Mouse (Mus musculus) CH12F3 (cell line): ENCODE data around the gene Etv6.

Experiments
- in situ Hi-C: fragments of 300-500 bp; cut with MboI; formaldehyde crosslinking; loops from 2 replicates; pipeline ENCODE4 v1.14.3; 2020; ENCODE audit warnings: low sequenced_read_pairs

Gene Etv6

DNA sequence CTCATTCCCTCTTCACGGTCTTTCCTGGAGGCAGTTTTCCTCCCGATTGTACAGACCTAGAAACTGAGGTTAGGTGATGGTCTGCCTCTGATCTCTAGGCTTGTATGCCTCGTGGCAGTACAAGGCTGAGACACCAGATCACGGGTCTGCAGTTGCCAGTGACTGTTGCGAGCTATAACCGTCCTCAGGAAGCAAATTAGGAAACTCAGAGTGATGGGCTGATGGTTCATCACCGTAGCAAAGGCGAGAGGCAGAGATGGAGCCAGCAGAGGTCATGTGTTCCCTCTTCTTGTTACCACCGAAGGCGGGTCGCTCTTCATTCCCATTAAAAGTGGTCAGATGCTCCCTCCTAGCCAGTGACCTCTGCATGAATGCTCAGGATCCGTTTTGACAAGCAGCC is 6.4 kb downstream of the Etv6 start:
- in situ Hi-C loops: no loop called here

DNA sequence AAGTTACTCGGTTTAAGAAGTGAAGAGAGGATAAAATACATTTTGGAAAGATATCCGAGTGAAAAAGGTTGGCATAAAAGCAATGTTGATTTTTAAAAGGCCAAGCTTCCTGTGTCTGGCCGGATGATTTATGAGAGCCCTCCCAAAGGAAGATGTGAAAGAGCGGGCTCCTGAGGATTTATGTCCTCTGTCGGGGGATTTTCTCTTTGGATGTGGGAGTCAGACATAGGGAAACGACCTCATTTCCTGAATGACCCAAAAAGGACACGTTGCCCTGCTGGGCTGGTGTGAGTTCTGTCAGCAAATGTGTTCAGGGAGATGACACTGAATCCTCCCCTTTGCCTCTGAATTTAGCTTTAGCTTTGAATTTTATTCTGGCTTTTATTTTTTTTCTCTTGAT is 8.0 kb downstream of the Etv6 start:
- in situ Hi-C loops: no loop called here

DNA sequence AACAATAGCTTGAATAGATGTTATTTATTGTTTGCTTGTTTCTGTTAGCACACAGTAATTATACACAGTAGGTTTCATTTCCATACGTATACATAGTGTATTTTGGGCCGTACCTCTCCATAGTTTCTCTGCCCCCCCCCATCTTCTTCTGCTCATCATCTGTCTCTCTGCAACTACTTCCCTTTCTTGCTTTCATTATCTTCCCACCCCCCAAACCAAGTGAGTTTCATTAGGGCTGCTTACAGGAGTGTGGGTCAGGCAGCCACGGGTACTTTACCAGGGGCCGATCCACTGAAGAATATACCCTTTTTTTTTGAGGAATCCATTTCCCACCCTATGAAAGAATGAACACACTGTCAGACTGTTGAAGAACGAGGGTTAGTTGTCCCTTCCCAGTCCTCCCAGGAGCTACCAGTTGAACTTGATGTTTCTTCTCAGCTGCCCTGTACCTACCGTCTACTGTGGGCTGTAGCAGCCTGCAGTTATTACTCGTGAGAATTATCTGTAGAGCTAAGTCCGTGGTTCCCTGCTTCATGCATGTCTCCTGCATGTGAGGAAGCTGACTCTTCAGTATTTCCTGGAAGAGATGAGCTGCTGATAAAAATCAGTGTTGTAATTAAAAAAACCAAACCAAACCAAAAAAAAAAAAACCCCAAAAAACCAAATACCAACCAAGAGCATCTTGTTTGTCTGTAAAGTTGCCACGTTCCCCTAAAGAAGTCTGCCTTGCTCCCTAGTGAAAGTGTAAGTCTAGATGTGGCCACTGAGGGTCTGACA is 9.8 kb downstream of the Etv6 start:
- in situ Hi-C loops: no loop called here

DNA sequence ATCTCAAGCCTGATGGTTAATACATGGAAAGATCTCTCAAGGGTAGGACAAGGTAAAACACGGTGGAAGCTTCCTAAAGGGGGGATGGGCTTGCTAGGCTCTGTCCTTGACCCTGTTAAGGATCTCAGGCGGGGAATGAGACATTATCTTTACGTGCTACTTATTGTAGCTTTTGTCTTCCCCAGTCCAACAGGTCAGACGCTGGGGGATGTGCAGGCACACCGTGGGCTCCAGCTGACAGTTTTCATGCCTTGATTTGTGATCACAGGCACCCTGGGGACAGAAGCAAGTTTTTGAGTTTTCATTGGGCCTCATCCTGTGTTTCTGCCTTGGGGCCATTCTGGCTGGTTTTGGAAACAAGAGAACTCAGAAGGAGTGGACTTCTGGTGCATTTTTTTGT is 10.6 kb downstream of the Etv6 start:
- in situ Hi-C loops: no loop called here

DNA sequence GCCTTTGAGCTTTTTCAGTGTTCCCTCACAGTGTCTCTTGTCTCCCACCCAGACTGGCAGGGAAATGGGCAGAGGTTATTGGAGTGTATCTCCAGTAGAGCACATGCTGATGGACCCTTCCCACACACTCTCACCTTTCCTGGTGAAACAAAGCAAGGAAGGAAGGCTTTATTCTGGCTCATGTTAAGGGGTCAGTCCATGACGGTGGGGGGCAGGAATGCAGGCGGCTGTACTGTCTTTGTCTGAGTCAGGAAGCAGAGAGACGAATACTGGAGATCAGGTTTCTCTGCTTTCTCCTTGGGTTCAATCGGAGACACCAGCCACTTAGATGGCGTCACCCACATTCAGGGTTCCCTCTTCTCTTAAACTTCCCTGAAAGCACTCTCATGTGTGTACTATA is 11.7 kb downstream of the Etv6 start:
- in situ Hi-C loops: no loop called here

DNA sequence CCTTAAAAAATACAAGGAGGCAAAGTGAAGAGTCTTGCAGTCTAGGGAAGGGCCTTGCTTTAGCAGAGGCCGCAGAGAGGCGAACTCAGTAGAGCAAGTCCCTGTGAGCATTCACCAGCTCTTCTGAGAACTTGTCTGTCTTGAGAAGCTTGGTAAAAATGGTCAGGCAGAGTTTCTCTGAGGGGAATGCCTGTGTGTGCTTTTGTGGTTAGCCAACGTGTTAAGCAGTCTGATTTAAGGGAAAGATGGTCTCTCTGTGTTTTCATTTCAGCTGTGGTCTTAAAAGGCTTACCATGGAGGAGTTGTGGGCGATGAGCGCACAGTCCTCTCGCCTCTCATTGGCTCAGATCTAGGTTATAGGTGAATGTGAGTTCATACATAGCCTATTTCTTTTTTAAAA is 12.5 kb downstream of the Etv6 start:
- in situ Hi-C loops: no loop called here

DNA sequence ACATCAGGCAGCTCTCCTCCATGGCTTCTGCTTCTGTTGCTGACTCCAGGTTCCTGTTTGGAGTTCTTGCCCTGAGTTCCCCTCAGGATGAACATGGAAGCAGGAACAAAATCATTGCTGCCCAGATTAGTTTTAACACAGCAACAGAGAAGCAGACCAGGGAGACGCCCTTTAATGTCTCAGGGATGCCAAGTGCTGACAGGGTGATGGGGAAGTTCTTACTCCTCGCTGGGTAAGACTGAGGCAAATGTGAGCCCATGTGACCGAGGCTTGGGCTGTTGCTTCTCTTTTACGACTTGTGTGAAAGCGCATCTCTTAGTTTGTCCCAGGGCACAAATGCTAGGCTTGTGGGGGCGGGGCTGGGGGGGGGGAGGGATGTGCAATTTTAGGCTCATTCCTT is 13.5 kb downstream of the Etv6 start:
- in situ Hi-C loops: no loop called here

DNA sequence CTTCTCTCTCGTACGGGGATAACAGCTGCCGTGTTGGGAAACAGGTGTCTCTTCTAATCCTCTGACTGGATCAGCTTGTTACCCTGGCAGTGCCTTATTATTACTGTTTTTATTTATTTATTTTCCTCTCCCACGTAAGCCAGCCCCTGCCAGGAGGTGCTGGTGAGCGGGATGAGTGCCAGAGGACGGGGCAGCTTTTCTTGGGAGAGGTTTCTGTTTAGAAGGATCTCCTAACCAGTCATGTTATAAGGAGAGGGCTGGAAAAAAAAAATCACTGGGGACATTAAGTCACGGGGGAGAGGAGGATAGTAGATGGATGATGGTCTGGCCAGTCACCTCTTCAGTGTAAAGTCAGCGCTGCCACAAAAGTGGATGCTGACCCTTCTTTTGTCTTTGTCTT is 15.0 kb downstream of the Etv6 start:
- in situ Hi-C loops: no loop called here

DNA sequence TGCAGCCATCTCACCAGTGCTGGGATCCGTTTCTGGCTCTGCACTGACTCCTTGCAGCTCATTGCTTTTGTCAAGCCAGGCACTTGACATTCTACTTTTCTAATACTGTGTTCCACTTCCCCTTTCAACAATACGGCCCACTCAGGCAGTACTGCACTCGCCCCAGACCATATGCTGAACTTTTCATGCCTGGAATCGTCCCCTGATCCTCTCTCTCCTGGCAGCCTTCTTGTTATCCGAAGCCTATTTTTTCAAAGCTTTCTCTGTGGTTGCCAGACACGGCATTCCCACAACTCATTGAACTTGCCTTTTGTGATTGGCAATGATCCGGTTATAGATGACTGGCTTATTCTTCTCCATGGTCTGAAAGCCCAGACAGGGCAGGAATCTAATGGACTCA is 16.4 kb downstream of the Etv6 start:
- in situ Hi-C loops: no loop called here

DNA sequence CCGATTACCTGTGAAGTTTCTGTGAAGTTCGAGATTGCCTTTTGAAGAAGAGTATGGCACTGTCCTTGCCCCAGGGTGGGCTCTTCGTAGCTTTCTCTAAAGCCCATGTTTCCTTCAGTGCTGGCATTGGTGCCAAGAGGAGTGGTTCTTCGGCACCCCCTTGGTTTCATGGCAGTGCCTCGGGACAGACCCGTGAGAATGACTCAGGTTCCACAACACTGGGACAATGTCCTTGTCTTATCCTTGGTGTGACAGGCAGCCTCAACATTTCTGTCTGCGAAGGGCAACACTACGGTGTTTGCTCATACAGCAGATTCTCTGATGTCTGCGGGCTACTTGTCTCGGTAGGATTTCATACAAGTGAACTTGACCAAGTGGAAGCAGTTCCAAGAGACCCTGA is 17.6 kb downstream of the Etv6 start:
- in situ Hi-C loops: no loop called here

DNA sequence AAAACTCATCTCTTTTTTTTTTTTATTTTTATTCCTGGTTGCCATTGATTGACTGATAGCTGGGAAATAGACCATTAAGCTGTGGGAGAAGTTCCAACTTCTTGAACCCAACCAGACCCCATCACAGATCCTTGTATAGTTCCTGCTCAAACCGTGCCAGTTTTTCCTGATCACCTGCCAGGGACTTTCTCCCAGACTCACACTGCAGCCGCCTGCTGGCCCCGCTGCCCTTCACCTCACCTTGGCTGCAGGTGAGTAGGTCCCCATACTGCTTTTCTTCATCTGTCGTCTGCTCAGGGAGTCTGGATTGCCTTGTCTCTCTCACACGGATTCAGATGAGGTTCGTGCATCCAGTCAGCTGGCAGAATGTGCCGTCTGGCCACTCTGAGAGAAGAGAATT is 18.1 kb downstream of the Etv6 start:
- in situ Hi-C loops: no loop called here

DNA sequence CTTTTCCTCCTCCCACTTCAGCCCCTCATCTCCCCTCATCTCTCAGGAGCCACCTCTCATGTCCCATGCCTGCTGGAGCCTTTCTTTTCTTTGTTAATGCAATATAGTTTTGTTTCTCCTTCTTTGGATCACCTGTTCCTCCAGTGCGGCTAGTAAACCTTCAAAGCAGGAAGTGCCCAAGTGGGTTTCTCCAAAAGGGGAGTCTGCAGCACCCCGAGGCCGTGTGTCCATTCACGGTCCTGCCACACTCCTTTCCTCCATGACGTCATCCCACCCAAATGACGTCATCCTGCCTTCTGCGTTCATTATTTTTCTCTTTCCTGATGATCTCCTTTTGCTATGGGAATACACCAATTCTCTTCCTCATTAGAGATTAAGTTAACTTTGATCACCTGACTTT is 20.1 kb downstream of the Etv6 start:
- in situ Hi-C loops: no loop called here

DNA sequence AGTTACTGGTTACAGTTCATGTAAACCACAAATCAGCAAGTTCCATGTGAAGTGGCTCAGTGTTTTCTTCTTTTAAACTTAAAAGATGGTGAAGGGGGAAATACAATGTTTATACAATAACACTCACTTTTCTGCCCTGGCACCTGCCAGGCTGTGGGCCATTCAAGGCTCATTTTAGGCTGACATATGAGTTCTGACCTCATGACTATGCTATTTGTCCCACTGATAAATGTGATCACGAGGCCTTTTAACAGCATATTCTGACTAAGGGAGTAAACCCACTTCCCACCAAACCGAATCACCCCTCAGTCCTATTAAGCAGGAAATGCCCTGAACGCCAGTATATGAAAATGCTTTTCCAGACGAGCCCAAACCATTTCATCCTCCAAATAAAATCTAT is 23.0 kb downstream of the Etv6 start:
- in situ Hi-C loops: no loop called here

DNA sequence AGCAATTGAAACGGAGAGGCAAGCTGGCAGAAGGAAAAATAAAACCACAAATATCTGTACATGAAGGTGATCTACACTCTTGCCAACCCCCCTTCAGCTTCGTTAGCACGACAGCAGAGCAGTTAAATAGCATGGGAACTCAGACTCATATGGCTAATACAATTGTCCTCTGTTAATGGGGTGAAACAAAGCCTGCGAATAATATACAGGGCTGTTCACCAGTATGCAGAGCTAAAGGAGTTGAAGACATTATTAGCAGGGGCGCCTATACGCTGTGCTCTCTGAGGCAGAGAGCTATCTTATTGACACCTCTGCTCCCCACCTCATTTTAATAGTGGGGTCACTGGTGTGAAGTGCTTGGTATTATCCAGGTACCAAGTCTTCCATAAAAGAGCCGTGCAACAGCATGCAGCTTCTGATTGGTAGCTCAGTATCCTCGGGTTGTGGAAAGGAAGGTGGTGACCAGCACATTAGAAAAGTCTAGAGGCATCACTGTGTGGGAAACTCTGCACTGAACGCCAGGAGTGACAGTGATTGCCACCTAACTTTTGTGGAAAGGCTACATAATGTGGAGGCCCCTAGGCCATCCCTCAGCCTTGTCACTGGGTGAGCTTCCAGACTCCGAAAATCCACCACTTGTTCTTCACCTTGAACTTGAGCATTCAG is 23.5 kb downstream of the Etv6 start:
- in situ Hi-C loops: no loop called here

DNA sequence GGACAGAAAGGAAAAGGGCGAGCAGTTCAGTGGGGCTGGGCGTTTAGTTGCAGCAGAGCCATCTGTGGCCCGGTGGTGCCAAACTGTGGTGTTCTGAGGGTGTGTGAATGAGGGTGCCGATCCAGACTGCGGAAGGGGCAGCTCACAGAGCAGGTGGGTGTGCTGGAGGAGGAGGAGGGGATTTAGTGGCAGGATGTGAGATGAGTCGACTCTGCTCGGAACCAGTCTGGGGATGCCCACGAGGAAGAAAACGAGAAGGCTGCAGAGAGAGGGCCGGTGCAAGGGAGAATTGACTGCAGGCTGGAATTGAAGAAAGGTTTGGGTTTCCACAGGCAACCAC is 24.0 kb downstream of the Etv6 start:
- in situ Hi-C loops: no loop called here

DNA sequence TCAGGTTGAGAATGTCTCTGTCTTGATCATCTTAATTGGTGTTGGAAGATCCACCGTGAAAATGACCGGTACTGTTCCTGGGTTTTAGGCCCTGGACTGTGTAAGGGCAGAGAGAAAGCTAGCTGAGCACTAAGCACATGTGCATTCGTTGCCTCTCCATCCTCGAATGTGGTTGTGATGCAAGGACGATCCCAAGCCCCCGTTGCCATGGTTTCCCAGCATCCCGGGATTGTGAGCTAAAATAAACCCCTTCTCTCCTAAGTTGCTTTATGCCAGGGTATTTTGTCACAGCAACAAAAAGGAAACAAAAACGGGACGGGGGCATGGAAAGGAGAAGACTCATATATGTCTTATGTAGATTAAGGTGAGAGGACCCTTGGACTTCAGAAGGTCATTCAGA is 24.5 kb downstream of the Etv6 start:
- in situ Hi-C loops: no loop called here

DNA sequence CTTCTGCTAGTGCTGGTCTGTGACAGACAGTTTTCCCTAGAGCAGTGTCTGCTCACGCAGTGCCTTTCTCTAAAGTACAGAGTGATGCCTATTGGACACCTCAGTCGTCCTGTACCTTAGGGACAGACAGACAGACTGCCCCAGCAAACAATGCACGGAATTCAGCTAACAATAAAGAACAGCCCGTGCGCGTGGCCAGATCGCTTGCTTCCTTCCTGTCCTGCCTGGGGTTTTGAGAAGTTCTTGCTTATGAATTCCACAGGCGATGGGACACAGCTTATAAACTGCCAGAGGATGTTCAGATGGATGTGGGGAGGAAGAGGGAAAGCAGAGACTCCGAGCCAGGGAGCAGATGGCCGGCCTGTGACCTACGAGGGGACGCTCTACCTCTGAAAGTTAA is 25.3 kb downstream of the Etv6 start:
- in situ Hi-C loops: no loop called here

DNA sequence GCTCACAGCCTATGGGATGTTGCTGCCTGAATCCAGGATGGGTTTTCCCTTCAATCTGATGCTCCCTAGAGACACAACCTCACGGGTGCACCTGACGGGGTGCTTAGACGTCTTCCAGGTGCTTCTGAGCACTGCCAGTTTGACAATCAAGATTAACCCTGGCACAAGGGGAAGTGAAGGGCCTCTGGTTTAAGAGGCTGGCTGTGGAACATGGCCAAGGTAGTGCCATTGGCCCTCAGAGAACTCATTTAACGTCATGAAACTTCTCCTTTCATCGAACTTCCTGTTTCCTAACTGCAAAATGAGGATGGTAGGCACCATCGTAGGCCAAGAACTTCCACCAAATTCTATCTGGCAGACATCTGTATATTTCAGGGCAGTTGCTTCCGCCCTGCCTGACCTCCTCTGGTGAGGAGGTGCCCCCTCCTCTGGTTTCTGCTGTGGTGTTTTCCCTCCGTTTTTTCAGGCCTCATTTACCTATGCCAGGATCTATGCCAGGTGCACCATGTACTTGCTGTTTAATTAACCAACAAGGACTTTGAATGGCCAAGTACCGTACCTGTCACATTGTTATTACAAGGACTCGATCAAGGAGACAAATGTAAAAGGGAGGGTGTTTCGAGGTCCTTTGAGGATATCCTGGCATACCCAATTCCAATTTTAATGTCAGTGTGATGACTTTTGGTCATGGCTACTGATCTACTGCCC is 29.7 kb downstream of the Etv6 start:
- in situ Hi-C loops: no loop called here

DNA sequence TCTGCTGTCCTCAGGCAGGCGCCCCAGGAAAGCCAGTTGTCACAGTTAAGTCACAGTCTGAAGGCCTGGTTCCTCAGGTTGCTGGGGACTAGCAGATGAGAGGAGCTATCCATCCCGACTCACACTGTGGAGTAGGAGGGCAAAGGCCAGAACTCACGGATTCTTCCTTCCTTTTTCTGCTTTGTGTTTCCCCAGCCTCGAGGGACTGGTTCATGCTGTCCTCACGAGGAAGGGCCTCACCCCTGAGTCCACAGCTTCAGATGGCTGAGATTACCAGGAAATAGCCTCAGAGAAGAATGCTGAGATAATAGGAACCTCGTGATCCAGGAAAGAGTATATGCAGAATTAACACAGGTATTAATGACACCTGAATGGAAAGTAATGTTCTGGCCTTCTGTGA is 30.6 kb downstream of the Etv6 start:
- in situ Hi-C loops: no loop called here

DNA sequence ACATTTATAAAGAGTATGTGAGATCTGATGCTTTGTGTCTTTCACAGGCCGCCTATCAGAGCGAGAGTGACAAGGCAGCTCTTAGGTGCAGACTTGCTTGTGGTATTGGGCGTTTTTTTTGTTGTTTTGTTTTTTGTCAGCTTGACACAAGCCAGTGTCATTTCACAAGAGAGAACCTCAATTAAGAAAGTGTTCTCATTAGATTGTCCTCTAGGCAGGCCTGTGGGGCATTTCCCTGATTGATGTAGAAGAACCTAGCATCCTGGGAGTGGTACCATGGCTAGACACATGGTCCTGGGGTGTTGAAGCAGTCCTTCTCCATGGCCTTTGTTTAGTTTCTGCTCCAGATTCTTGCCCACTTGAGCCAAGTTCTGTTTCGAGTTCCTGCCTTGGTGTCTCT is 31.5 kb downstream of the Etv6 start:
- in situ Hi-C loops: no loop called here

DNA sequence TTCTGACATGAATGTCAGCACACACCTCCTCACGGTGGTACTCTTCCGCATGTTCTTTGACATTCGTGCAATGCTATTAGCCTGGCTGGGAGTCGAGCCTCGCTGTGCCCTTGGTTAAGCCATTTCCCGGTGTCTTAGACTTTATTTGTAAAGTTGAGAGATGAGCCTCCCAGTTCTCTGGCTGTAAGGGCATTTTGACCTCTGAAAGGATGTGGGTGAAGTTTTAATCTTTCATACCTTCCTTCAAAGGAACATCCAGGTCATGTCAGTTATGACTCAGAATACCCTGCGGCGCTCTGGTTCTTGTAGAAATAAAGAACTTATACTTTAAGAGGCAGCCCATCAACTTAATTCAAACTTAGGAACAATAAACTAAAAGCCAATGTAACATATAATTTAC is 32.0 kb downstream of the Etv6 start:
- in situ Hi-C loops: no loop called here

DNA sequence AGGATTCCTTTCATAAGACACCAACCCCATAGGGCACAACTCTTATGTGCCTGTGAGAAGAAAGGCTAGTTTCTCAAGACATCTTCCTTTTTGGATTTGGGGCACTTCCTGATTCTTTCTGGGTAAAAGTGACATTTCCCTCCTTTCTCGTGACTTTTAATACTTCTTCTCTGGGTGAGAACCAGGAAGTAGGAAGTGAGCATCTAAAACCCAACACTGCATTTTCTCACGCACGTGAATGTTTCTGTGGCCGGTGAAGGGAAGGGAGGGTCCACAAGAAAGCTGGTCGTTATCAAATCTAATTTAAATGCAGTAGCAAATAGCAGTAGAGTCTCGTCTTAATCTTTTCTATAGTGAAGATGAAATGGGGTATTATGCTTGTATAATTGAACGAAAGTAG is 36.9 kb downstream of the Etv6 start:
- in situ Hi-C loops: no loop called here
